Mouse (Mus musculus): ENCODE measurements around the gene Wfdc17. TPM values are rescaled to one million over a fixed set of nuclear protein-coding genes. Genes with fewer than 3 reads are reported as not detected.

The Wfdc17 gene
- polyA plus RNA-seq, 1 experiment from 2014 or later: 1.2 TPM

DNA sequence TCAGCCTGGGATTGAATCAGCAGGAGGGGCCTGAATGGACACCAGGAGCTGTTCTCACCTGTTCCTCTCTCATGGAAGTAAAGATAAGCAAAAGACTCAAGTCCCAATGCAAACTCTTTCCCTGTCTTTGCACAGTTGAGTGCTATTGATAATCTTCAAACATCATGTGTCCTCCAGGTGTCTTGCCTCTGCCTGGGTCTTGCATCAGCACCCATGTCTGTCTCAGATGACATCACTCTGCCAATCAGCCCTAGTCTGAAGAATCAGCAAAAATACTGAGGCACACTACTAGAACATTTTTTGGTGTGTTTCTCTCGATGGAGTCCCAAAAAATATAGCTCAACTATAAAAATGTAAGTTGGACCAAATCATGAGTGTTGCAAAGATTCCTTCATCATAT, 11.8 kb upstream of the Wfdc17 start:
- H3K27me3 ChIP-seq (ENCODE audit: control insufficient read depth, insufficient read depth, low read length): no peaks in the 10 kb centered on the region
- no peaks in the 10 kb centered on the region for H3K36me3 ChIP-seq (ENCODE audit: control insufficient read depth, insufficient read depth, low read length)
- ATAC-seq (ENCODE audit: insufficient number of reproducible peaks, insufficient read depth, low FRiP score, low read depth): no peak
- no peak overlapping the region for H3K27ac ChIP-seq (ENCODE audit: low read length)
- 64% methylated on average over 1 of the region's 1 CpGs for WGBS
- H3K9ac ChIP-seq (replicated peaks; ENCODE audit: low read depth, low read length): no peak overlapping the region
- H3K4me1 ChIP-seq (ENCODE audit: control insufficient read depth, insufficient read depth, low read length): no peaks in the 10 kb centered on the region
- no peaks in the 10 kb centered on the region for H3K9me3 ChIP-seq (ENCODE audit: control insufficient read depth, low read depth, low read length)
- H3K4me3 ChIP-seq (ENCODE audit: low read depth, low read length): no peak overlapping the region
- no peak overlapping the region for H3K4me2 ChIP-seq (replicated peaks; ENCODE audit: low read depth, low read length)

- H3K27ac ChIP-seq (ENCODE audit: low read length): no peak within 1 kb of the TSS
- no peaks in the 10 kb centered on the region for H3K4me1 ChIP-seq (ENCODE audit: control insufficient read depth, insufficient read depth, low read length)
- no peak within 1 kb of the TSS for H3K4me2 ChIP-seq (replicated peaks; ENCODE audit: low read depth, low read length)
- no peak within 1 kb of the TSS for H3K9ac ChIP-seq (replicated peaks; ENCODE audit: low read depth, low read length)
- H3K27me3 ChIP-seq (ENCODE audit: control insufficient read depth, insufficient read depth, low read length): no peaks in the 10 kb centered on the region
- no peaks in the 10 kb centered on the region for H3K36me3 ChIP-seq (ENCODE audit: control insufficient read depth, insufficient read depth, low read length)
- H3K4me3 ChIP-seq (ENCODE audit: low read depth, low read length): no peak within 1 kb of the TSS
- H3K9me3 ChIP-seq (ENCODE audit: control insufficient read depth, low read depth, low read length): no peaks in the 10 kb centered on the region
- 67% methylated on average over 4 of the region's 4 CpGs for WGBS
- no peak for ATAC-seq (ENCODE audit: insufficient number of reproducible peaks, insufficient read depth, low FRiP score, low read depth)
Measured at GRCm38 (mm10) chr11:83708715-83709114, 4.9 kb downstream of the Wfdc17 start, which contains the start of gene Wfdc18. TSS of gene Wfdc18 (plus strand) at chr11:83709015.

- Histone ChIP-seq H3K9ac (replicated peaks; ENCODE audit: low read depth, low read length) (no peak overlapping the region), H3K4me1 (ENCODE audit: control insufficient read depth, insufficient read depth, low read length) (no peaks in the 10 kb centered on the region), H3K4me3 (ENCODE audit: low read depth, low read length) (no peak overlapping the region), H3K27me3 (ENCODE audit: control insufficient read depth, insufficient read depth, low read length) (no peaks in the 10 kb centered on the region), H3K9me3 (ENCODE audit: control insufficient read depth, low read depth, low read length) (no peaks in the 10 kb centered on the region), H3K4me2 (replicated peaks; ENCODE audit: low read depth, low read length) (no peak overlapping the region), H3K36me3 (ENCODE audit: control insufficient read depth, insufficient read depth, low read length) (no peaks in the 10 kb centered on the region), H3K27ac (ENCODE audit: low read length) (no peak overlapping the region)
- ATAC-seq (ENCODE audit: insufficient number of reproducible peaks, insufficient read depth, low FRiP score, low read depth): no peak
- 86% methylated on average over 5 of the region's 5 CpGs for WGBS
Measured at GRCm38 (mm10) chr11:83709683-83710082, 5.9 kb downstream of the Wfdc17 start.

GRCm38 (mm10) chr11:83712671-83713070, 8.9 kb downstream of the Wfdc17 start:
- Histone ChIP-seq H3K9me3 (ENCODE audit: control insufficient read depth, low read depth, low read length) (no peaks in the 10 kb centered on the region), H3K27ac (ENCODE audit: low read length) (no peak overlapping the region), H3K4me3 (ENCODE audit: low read depth, low read length) (no peak overlapping the region), H3K9ac (replicated peaks; ENCODE audit: low read depth, low read length) (no peak overlapping the region), H3K36me3 (ENCODE audit: control insufficient read depth, insufficient read depth, low read length) (no peaks in the 10 kb centered on the region), H3K27me3 (ENCODE audit: control insufficient read depth, insufficient read depth, low read length) (no peaks in the 10 kb centered on the region), H3K4me1 (ENCODE audit: control insufficient read depth, insufficient read depth, low read length) (no peaks in the 10 kb centered on the region), H3K4me2 (replicated peaks; ENCODE audit: low read depth, low read length) (no peak overlapping the region)
- ATAC-seq (ENCODE audit: insufficient number of reproducible peaks, insufficient read depth, low FRiP score, low read depth): no peak
- 83% methylated on average over 1 of the region's 1 CpGs for WGBS

DNA sequence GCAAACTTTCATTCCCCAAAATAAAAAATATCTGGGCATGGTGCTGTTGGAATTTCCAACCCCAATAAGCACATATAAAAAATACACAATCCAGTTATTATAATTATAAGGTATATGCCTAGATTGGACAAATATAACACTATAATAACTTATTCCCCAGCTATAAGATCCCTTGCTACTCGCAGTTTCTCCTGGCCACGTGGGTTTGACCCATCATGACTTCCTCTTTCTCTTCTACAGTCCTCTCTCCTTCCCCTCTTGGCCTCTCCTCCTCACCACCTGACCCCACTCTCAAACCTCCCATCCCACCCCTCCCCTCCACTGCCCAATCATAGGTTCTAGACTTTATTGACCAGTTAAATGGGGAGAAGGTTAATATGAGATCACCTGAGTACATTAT, 10.1 kb downstream of the Wfdc17 start:
- 79% methylated on average over 2 of the region's 2 CpGs for WGBS
- Histone ChIP-seq H3K36me3 (ENCODE audit: control insufficient read depth, insufficient read depth, low read length) (no peaks in the 10 kb centered on the region), H3K4me3 (ENCODE audit: low read depth, low read length) (no peak overlapping the region), H3K27ac (ENCODE audit: low read length) (no peak overlapping the region), H3K4me1 (ENCODE audit: control insufficient read depth, insufficient read depth, low read length) (no peaks in the 10 kb centered on the region), H3K9me3 (ENCODE audit: control insufficient read depth, low read depth, low read length) (no peaks in the 10 kb centered on the region), H3K27me3 (ENCODE audit: control insufficient read depth, insufficient read depth, low read length) (no peaks in the 10 kb centered on the region), H3K9ac (replicated peaks; ENCODE audit: low read depth, low read length) (no peak overlapping the region), H3K4me2 (replicated peaks; ENCODE audit: low read depth, low read length) (no peak overlapping the region)
- ATAC-seq (ENCODE audit: insufficient number of reproducible peaks, insufficient read depth, low FRiP score, low read depth): no peak

DNA sequence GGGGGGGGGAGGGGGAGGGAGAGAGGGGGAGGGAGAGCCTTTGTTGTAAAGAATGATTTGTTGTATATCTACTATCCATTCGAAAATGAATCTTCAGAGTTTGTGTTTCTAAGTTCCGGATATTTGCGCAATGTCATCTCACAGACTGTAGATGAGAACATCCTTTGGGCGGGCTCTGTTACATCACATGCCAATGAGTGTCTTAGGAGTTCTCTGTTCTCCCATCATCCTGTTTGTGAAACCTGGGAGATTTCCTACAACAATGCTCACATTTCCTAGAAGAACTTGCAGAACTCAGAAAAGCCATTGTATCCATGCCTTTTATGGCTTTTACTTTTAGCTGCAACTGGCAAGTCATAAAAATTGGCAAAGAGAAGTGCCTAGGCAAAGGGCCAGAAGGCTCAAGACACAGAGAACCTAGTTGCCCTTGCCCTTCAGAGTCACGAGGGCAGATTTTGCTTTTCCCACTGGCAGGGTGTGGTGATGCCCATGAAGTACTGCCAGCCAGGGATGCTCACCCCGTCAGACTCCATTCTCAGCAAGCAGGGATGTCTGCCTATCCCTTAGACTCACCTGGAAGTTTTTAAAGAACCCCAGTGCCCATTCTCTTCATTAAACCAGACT, 13.4 kb downstream of the Wfdc17 start:
- no peak for ATAC-seq (ENCODE audit: insufficient number of reproducible peaks, insufficient read depth, low FRiP score, low read depth)
- no peak overlapping the region for H3K9ac ChIP-seq (replicated peaks; ENCODE audit: low read depth, low read length)
- H3K4me2 ChIP-seq (replicated peaks; ENCODE audit: low read depth, low read length): no peak overlapping the region
- H3K4me3 ChIP-seq (ENCODE audit: low read depth, low read length): no peak overlapping the region
- no peaks in the 10 kb centered on the region for H3K27me3 ChIP-seq (ENCODE audit: control insufficient read depth, insufficient read depth, low read length)
- no peak overlapping the region for H3K27ac ChIP-seq (ENCODE audit: low read length)
- H3K4me1 ChIP-seq (ENCODE audit: control insufficient read depth, insufficient read depth, low read length): no peaks in the 10 kb centered on the region
- WGBS: 79% methylated on average over 6 of the region's 6 CpGs
- no peaks in the 10 kb centered on the region for H3K36me3 ChIP-seq (ENCODE audit: control insufficient read depth, insufficient read depth, low read length)
- no peaks in the 10 kb centered on the region for H3K9me3 ChIP-seq (ENCODE audit: control insufficient read depth, low read depth, low read length)

GRCm38 (mm10) chr11:83720766-83721165, 17.0 kb downstream of the Wfdc17 start:
- ATAC-seq (ENCODE audit: insufficient number of reproducible peaks, insufficient read depth, low FRiP score, low read depth): no peak
- Histone ChIP-seq H3K4me1 (ENCODE audit: control insufficient read depth, insufficient read depth, low read length) (no peaks in the 10 kb centered on the region), H3K4me3 (ENCODE audit: low read depth, low read length) (no peak overlapping the region), H3K9me3 (ENCODE audit: control insufficient read depth, low read depth, low read length) (no peaks in the 10 kb centered on the region), H3K27ac (ENCODE audit: low read length) (no peak overlapping the region), H3K4me2 (replicated peaks; ENCODE audit: low read depth, low read length) (no peak overlapping the region), H3K27me3 (ENCODE audit: control insufficient read depth, insufficient read depth, low read length) (no peaks in the 10 kb centered on the region), H3K36me3 (ENCODE audit: control insufficient read depth, insufficient read depth, low read length) (no peaks in the 10 kb centered on the region), H3K9ac (replicated peaks; ENCODE audit: low read depth, low read length) (no peak overlapping the region)

- Histone ChIP-seq H3K9me3 (ENCODE audit: control insufficient read depth, low read depth, low read length) (no peaks in the 10 kb centered on the region), H3K4me1 (ENCODE audit: control insufficient read depth, insufficient read depth, low read length) (no peaks in the 10 kb centered on the region), H3K27me3 (ENCODE audit: control insufficient read depth, insufficient read depth, low read length) (no peaks in the 10 kb centered on the region), H3K27ac (ENCODE audit: low read length) (no peak overlapping the region), H3K36me3 (ENCODE audit: control insufficient read depth, insufficient read depth, low read length) (no peaks in the 10 kb centered on the region), H3K9ac (replicated peaks; ENCODE audit: low read depth, low read length) (no peak overlapping the region), H3K4me2 (replicated peaks; ENCODE audit: low read depth, low read length) (no peak overlapping the region), H3K4me3 (ENCODE audit: low read depth, low read length) (no peak overlapping the region)
- no peak for ATAC-seq (ENCODE audit: insufficient number of reproducible peaks, insufficient read depth, low FRiP score, low read depth)
- 49% methylated on average over 3 of the region's 3 CpGs for WGBS
Measured at GRCm38 (mm10) chr11:83728757-83729432, 25.1 kb downstream of the Wfdc17 start.

DNA sequence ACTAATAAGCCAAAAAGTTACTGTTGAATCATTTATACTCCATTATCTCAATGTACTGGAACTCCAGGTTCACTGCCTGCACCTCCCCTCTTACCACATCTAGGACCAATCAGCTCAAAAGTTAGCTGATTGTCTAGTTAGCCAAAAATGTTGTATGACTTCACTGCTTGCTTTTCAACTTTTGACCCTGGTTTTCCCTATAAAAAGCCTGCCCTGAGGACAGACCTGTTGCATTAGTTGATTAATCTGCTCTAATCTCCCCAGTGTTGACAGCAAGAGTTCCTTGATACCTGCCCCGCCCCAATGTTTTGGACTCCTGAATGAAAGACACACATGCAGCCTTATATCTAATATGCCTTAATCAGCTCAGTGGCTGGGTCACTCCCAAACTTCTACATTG, 27.3 kb downstream of the Wfdc17 start:
- Histone ChIP-seq H3K9me3 (ENCODE audit: control insufficient read depth, low read depth, low read length) (no peaks in the 10 kb centered on the region), H3K4me3 (ENCODE audit: low read depth, low read length) (no peak overlapping the region), H3K27ac (ENCODE audit: low read length) (no peak overlapping the region), H3K4me2 (replicated peaks; ENCODE audit: low read depth, low read length) (no peak overlapping the region), H3K4me1 (ENCODE audit: control insufficient read depth, insufficient read depth, low read length) (no peaks in the 10 kb centered on the region), H3K9ac (replicated peaks; ENCODE audit: low read depth, low read length) (no peak overlapping the region), H3K27me3 (ENCODE audit: control insufficient read depth, insufficient read depth, low read length) (no peaks in the 10 kb centered on the region), H3K36me3 (ENCODE audit: control insufficient read depth, insufficient read depth, low read length) (no peaks in the 10 kb centered on the region)
- whole genome bisulfite sequencing: 85% methylated on average over 1 of the region's 1 CpGs
- no peak for ATAC-seq (ENCODE audit: insufficient number of reproducible peaks, insufficient read depth, low FRiP score, low read depth)
